Mouse (Mus musculus): ENCODE results near the gene Ror1.

- TF ChIP-seq CTCF (IDR thresholded peaks at IDR 0.05; ENCODE audit: borderline replicate concordance, insufficient read depth, low read length) (no peak), POLR2A (IDR thresholded peaks at IDR 0.05; ENCODE audit: low read depth, low read length) (no peak)
Observed at GRCm38 (mm10) chr4:100047066-100047465, 48.5 kb upstream of the Ror1 start.

All from embryonic fibroblast, embryonic 13.5 days (primary cell).